Mouse (Mus musculus) embryo, embryonic 9.5 days (tissue): ENCODE measurements around the gene Tial1.
A peak's percentile ranks its signal among the peaks of the same experiment; 100 is the strongest.

Experiments used
- DNase-seq: peaks from one replicate; pipeline ENCODE4 v3.0.0-alpha.2; 2017; ENCODE audit errors: extremely low spot score

The Tial1 gene

DNA sequence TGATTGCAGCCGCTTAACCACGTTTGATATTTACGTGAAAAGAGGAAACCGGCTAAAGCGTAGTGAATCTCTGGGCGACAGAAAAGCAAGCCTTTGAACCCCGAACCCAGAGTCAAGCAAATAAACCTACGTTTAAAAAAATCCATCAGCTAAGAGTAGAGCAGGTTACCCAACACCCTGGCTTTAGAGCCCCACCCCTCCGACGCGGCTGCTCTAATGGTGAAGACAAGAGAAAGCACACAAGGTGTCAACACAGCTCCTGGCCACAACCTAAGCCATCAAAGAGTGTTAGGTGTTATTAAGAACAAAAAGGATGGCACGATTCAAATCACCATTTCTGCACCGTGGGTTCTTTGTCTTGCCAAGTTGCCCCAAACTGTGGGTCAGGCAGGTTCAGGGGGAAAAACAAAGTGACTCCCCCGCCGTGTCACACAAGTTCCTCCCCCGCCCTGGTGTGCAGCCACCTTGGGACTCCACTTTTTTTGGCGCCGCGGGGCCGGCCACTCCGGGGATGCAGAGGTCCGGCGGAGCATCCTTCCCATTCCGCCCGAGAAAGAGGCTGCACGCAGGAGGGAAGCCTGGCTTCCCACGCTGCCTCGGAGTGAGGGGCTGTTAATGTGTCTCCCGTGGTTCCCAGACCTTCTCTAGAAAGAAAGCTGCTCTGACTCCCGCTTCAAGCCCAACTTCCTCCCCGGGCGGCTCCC lies 44.1 kb downstream of the Tial1 start:
- peak; percentile 63 for DNase-seq

DNA sequence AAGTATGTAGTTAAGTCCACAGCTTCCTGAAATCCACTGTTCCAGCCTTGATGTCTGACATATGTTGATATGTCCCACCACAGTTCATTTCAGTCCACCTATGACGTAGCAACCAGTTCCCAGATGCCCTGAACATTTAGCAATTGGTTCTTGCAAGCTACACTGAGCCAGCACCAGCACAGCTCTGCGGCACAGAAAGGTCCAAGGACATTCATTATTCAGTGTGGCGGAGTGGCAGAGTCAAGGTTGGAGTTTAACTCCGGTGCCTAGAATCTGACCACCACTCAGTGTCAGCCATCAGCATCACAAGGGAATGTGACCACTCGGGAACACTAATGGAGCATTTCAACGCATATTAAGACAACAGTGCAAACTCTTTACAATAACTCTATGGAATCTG lies 44.9 kb downstream of the Tial1 start:
- DNase-seq, result no peak

DNA sequence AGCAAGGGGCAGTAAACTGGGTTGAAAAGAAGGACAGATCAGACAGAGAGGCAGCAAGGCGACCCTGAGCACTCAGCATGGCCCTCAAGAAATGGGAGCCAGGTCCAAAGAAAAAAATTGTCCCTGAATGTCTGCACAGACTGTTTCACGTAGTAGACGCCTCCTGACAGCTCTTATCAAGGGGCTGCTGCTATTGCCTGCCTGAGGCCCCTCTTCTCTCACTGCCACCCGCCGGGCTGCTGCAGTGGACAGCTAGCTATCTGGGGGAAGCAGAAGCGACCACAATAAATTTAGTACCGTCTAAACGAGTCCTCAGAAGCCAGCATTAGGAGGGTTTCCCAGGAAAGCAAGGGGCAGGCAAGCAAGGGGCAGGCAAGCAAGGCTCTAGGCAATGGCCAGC lies 47.1 kb downstream of the Tial1 start:
- no peak for DNase-seq

DNA sequence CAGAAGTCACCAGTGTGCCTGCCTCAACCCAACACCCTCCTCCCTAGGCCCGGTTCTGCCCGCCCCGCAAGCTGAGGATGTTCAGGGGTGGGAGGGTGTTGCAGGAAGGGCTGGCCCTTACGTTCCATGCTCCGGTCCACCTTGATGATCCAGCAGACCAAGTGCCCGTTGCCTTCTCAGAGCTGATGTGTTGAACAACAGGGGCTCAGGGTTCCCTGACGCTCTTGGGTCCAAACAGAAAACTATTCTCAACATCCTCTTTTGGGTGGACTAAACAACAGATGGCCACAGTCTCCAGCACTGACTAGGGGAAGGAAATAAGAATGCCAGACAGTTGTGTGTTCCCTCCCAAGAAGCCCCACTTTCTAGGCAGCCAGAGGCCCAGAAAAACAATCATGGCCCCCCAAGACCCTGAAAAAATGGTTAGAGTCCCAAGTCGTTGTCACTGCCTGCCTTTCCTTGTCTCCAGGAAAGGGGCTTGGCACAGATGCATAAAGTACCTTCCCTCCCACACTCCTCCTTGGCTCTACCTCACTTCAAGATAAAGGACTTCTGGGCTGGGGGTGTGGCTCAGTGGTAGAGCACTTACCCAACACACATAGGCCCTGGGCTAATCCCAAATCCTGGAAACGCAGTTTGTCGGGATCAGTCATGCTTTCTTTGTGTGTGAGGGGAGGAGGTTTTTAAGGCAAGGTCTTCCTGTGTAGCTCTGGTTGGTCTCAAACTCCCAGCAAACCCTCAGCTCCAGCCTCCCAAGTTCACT lies 49.3 kb downstream of the Tial1 start:
- DNase-seq, result no peak

DNA sequence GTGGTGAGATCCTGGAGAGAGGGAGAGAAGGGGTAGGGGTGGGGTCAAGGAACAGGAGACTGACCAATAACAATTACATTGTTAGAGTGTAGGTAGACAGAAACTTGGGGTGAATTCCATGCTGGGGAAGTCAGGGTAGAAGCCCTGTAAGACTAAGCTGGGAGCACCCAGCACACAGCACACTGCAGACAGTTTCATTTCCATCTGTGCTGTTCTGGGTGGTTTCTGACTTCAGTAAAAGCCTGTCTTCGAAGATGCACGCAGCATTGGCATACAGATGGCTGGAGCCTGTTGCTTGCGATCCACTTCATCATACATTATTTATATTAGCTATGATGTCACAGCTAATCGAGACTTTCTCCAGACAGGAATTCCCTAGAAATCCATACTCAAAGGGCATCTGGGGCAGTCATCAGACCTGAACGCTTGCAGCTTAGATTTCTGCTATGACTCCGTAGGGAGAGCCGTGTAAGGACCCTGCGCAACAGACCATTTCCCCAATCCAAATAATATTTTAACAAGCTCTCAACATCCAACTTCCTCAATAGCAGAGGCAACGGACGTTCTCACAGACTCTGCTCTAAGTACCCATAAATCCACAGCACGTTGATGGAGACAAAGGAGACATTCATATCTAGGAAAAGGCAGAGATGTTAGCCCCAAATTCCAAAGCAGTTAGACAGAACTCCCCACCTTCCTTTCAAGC lies 50.7 kb downstream of the Tial1 start:
- DNase-seq, result no peak

DNA sequence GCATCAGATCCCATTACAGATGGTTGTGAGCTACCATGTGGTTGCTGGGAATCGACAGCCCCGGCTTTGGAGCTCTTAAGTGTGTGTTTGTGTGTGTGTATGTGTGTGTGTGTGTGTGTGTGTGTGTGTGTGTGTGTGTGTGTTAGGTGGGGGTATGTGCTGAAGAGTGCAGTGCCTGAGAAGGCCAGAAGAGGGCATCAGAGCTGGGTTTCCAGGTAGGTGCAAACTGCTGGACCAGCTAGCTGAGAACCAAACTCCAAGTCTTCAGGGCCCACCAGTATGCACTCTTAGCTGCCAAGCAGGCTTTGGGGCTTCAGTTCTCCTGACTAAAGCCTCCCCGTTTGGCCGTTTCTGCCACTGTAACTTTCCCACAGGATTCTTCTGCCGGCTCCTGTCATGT lies 53.3 kb downstream of the Tial1 start:
- DNase-seq, result no peak

DNA sequence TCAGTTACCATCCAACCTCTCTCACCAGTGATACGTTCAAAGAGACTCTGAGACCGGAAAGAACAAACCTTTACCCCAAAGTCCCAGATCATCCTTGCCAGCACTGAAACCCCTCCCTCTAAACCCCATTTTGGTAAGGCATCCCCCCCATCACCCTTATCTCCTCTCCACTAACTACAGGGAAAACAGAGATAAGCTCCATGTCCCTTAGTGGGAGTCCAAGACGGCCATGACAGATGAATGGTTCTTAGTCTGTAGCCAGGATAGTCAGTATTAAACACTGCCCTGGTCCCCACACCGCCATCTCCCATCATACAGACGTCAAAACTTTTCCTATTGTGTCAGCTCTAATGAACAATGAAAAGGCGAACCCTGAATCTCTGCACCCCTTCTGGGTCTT lies 57.5 kb downstream of the Tial1 start:
- DNase-seq, result no peak

DNA sequence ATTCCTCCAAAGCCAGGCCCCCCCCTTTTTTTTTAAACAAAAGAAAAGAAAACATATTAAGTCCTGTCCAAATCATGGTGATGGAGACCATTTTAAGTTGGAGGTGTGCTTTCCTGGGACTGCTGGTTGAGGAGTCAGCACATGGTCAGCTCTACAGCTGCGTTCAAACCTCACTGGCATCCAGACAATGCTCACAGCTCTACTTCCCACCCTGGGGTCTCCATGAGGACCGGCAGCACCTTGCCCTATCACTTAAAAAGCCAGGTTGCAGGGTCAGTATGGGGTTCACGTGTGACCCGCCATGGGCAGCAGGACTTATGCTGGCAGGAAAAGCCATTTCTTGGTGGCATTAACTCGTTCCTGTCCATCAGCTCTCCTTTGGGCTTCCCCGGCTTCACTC lies 57.9 kb downstream of the Tial1 start:
- DNase-seq, result no peak

DNA sequence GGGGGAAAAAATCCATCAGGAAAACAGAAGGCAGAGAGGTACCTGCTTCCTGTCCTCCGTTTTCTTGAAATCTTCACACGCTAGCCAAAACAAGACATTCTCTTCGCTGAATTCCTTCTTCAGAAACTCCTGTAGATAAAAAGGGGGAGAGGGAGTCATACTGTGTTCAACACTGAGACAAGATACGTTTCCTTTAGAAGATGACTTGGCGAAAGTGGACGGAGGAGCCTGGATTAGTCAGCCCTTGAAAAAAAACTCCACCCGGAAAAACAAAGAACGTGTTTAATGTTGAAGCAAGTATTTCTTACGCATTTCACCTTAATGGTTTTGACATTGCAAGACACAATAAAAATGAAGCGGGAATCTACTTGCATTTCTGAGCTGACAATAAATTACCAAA lies 58.4 kb downstream of the Tial1 start:
- DNase-seq, result no peak

DNA sequence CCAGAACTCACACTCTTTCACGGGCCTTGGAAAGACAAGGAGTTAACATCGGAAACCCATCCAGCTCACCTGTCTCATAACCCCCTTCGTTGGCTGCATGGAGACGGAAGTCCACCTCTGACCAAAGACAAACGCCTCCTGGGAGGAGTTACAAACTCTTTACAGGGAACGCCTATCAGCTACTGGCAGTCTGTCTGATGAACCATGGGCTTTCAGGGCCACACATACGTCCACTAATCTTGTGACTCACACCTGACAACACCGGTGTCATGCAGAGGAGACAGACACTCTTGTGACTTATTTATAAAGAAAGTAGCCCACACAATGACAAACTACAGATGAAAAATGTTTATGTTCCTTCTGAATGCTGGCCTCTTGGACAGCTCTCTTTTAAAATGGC lies 58.9 kb downstream of the Tial1 start:
- DNase-seq, result no peak

DNA sequence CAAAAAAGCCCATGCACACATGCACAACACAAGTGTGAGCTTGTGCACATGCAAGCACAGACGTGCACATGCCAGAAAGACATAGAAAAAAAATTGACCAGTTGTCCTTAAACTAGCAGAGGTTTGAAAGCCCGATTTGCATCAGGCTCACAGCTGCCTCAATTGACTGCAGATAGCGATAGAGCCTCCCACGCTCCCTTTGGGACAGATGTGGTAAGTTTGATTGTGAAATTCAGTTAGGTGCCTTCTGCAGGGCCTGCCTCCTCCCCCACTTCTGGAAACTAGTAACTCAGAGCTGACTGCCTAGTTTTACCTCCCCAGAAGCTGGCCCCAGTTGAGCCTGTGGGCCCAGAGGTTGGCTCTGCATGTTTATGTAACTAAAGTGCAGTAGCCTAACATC lies 62.9 kb downstream of the Tial1 start:
- DNase-seq, result no peak

DNA sequence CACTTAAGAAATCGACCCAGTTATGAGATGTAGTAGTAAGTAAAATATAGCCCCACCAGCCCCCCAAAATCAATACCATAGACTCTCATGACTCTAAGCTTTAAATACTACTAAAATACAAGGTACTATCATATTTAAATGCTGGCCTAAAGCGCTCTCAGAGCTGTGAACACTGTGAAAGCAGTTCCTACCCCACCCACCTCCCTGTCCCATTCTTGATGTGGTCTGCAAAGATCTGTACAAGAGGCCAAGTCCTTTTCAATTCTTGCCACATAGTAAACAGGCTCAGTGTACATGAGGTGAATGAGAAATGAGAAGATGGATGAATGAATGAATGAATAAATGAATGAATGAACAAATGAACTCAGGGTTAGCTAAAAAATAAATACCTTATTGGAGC lies 64.5 kb downstream of the Tial1 start:
- no peak for DNase-seq

DNA sequence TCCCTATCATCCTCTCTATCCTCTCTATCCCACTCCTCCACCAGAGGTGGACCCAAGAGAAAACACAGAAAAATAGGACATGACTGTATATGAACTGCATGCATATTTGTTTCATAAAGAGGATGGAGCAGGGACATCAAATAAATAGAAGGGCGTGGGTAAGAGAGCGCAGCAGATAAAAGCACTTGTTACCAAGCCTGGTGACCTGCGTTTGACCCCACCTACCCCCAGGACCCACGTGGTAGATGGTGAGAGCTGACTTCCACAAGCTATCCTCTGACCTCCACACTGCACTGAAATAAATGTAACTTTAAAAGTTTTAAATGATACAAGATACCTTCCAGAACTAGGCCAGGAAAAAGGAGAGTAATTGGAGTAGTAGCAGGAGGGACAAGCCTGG lies 67.8 kb downstream of the Tial1 start:
- no peak for DNase-seq

DNA sequence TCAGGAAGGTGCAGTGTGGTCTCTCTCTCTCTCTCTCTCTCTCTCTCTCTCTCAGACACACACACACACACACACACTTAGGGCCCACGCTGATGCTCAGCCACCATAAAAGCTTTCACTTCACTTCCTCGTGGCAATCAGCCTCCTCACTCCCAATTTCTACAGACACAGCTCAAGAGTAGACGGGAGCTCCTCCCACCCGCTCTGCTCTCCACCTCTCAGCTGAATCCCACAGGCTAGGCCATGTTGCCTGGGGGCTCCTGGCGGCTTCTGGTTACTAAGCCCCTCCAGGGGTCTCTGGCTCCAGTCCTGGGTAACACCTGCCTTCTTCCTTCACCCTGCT lies 68.6 kb downstream of the Tial1 start:
- no peak for DNase-seq

DNA sequence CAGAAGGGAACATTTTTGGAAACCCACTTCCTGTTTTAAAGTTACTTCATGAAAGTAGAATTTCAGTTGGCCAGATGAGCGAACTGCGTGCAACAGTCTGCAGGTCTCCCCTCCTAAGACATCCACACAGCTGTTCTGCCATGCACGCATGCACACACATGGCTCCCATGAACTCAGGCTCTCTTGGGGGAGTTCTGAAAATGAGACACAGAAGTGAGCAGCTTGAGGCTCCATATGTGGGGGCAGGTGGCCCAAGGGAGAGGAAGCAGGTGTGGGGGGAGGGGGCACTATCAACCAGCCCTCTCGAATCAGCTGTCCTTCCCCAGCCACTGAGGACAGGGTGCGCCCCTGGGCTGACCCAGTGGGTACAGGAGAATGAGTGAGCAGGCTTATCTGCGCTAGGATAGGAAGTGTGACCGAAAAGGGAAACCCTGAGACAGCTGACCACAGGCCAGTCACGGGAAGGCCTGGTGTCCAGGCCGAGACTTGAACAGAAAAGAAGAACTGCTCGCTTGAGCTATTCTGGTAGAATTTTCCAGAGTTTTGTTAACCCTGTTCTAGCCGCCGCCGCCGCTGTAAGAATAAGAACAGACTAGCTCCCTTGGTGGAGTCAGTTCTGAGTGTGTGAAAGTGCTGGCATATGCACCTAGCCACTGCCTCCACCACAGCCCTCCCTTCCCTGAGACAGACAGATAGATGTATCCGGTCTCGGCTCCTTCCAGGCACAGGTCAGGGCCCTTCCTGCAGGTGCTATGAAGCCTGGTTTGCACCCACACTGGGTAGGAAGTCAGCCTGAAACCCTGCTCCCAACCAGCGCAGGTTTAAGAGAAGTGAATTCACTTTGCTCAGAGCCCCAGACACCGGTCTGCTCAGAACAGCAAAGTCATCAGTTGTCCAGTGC lies 69.2 kb downstream of the Tial1 start:
- DNase-seq, result no peak

DNA sequence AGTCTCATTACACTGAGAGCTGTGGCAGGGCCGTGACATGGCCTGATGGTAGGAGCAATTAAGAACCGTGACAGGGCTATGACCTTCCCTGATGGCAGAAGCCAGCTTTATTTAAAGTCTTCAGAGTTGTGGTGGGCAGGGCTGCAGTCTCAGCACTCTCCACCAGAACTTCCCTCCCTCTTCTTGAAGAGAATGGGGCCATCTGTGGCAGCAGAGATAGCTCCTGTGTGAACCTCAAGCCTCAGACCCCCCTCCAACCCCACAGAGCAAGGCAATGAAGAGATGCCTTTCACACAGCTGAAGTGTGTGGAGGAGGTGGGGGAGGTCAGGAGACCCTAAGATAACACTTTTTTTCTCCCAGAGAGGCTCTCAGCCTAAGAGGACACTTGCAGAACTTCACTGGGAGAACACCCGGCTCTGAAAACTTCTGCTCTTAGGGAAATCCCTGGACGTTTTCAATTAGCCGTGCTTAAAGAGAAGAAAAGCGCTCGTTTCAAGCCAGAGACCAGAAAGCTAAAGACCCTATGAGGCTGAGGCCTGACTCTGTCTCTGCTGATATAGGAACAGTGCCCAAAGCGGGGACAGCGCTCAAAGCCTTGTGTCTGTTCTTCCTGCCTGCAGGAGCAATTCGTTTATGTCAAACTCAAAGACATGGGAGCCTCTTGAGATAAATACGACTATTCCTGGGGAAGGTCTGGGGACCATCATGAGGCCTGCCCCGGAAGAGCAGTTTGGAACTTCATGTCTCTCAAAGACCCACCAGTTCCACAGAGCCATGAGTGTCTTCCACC lies 70.1 kb downstream of the Tial1 start:
- DNase-seq, result peak; percentile 24
